Mouse (Mus musculus): ENCODE results near the gene 4930407I10Rik.

Gene 4930407I10Rik

GRCm38 (mm10) chr15:82047080-82047883 lies 11.7 kb upstream of the 4930407I10Rik start, which contains the start of gene Snu13:
Snu13 (minus strand) TSS chr15:82047598.
- CTCF ChIA-PET = no interaction called here

GRCm38 (mm10) chr15:82052544-82052943 lies 6.4 kb upstream of the 4930407I10Rik start:
- CTCF ChIA-PET = interaction anchor here (0.6 kb wide), 1 partner anchor 173 kb away, joined by 3 read pairs; no protein-coding TSS in a partner anchor

GRCm38 (mm10) chr15:82063909-82064308 lies 5.0 kb downstream of the 4930407I10Rik start:
- CTCF ChIA-PET = no interaction called here

- CTCF ChIA-PET = interaction anchor here (0.7 kb wide), 1 partner anchor 171 kb away, joined by 3 read pairs; no protein-coding TSS in a partner anchor
Measured at GRCm38 (mm10) chr15:82065511-82065910, 6.6 kb downstream of the 4930407I10Rik start.

GRCm38 (mm10) chr15:82069898-82070297 lies 10.9 kb downstream of the 4930407I10Rik start, which contains the start of gene Mei1:
Mei1 (plus strand) TSS chr15:82069996.
- CTCF ChIA-PET = no interaction called here

GRCm38 (mm10) chr15:82071816-82072469 lies 13.0 kb downstream of the 4930407I10Rik start:
- CTCF ChIA-PET = no interaction called here

GRCm38 (mm10) chr15:82073490-82073889 lies 14.5 kb downstream of the 4930407I10Rik start:
- CTCF ChIA-PET = no interaction called here

- CTCF ChIA-PET = interaction anchor here (0.8 kb wide), 1 partner anchor 109 kb away, joined by 5 read pairs; no protein-coding TSS in a partner anchor
Measured at GRCm38 (mm10) chr15:82079883-82080282, 20.9 kb downstream of the 4930407I10Rik start.

- CTCF ChIA-PET = no interaction called here
Measured at GRCm38 (mm10) chr15:82081161-82081560, 22.2 kb downstream of the 4930407I10Rik start.

- CTCF ChIA-PET = interaction anchor here (0.6 kb wide), 2 partner anchors 114 to 924 kb away, joined by 3 to 4 read pairs; no protein-coding TSS in a partner anchor
Measured at GRCm38 (mm10) chr15:82085606-82086005, 26.7 kb downstream of the 4930407I10Rik start.

- CTCF ChIA-PET = interaction anchor here (0.6 kb wide), 2 partner anchors 115 to 923 kb away, joined by 3 to 4 read pairs; no protein-coding TSS in a partner anchor
Measured at GRCm38 (mm10) chr15:82086131-82086530, 27.2 kb downstream of the 4930407I10Rik start.

- CTCF ChIA-PET = interaction anchor here (0.6 kb wide), 1 partner anchor 16 kb away, joined by 5 read pairs; no protein-coding TSS in a partner anchor
Measured at GRCm38 (mm10) chr15:82087266-82087665, 28.3 kb downstream of the 4930407I10Rik start.

- CTCF ChIA-PET = no interaction called here
Measured at GRCm38 (mm10) chr15:82091061-82091460, 32.1 kb downstream of the 4930407I10Rik start.

GRCm38 (mm10) chr15:82106953-82107555 lies 48.1 kb downstream of the 4930407I10Rik start:
- CTCF ChIA-PET = no interaction called here

Measured in spleen, embryonic (tissue).